Mouse (Mus musculus): ENCODE data around the gene Alk. TPM values are rescaled to one million over a fixed set of nuclear protein-coding genes. Genes with fewer than 3 reads are reported as not detected.

The Alk gene
- polyA plus RNA-seq, 1 experiment from 2014 or later = 0.05 TPM

DNA sequence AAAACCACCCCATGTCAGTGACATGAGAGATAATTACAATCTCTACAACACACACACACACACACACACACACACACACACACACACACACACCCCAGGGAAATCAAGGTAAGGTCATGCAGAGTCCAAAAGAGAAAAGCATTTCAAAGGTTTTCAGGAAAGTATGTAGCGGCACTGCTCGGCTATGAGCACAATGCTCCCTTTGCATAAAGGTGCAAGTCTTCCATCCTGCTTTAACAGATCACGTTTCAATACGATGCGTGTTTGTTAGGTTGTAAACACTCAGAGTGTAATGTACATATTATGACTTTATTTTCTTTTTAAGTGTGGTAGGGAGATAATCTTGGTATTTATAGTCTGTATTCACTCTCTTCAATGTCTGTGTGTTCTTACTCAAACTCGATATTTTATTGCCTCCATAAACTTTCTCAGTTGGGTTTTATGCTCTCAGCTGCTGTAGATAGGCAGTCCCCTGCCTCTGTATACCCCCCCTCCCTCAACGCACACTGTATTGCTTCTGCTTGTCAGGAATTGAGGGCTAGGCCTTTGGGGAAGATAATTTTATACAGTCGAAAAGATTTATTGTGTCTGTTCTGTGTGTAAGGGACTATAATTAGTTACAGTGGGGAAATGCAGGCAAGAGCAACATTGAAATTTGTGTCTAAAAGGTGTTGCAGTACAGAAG is 780.7 kb downstream of the Alk start:
- Histone ChIP-seq H3K9me3 (replicated peaks; ENCODE audit: control insufficient read depth, low read length) (no peaks in the 10 kb centered on the region), H3K9ac (ENCODE audit: low read length) (no peak overlapping the region), H3K36me3 (ENCODE audit: control insufficient read depth, insufficient read depth) (peaks cover 13% of the 10 kb centered on the region; the same call in 1 of the 2 replicates), H3K4me1 (ENCODE audit: control insufficient read depth, insufficient read depth, low read length) (peaks cover 10% of the 10 kb centered on the region), H3K4me2 (ENCODE audit: low read depth, low read length) (no peak overlapping the region), H3K4me3 (ENCODE audit: low read length) (no peak overlapping the region), H3K27me3 (ENCODE audit: control insufficient read depth, insufficient read depth, low read length) (no peaks in the 10 kb centered on the region), H3K27ac (ENCODE audit: low read length) (no peak overlapping the region)
- 83% methylated on average over 8 of the region's 8 CpGs for WGBS
- no peak for ATAC-seq (replicated peaks; ENCODE audit: extremely low read depth, insufficient read depth, low FRiP score)

Other genes starting within 250 kb of the Alk start
- 56.3 and 69.8 TPM in 2 replicates for gene Ypel5, start 231.8 kb upstream of the Alk start, polyA plus RNA-seq (2015; fragmentation: Nextera tagmentation; extraction: Ambion mirVana)

Measured in heart, embryonic 16.5 days (tissue).